Mouse (Mus musculus): ENCODE results near the gene Slc27a3. TPM values are rescaled to one million over a fixed set of nuclear protein-coding genes. Genes with fewer than 3 reads are reported as not detected.
"Not testable (repeated sequence)": the region's sequence is repeated elsewhere in the genome, so short reads cannot be mapped to it uniquely, and the experiment has no call there.

The Slc27a3 gene
- polyA plus RNA-seq, 1 experiment from 2014 or later = 20.7 TPM

- Histone ChIP-seq H3K4me3 (ENCODE audit: low read length) (no peak overlapping the region), H3K27ac (ENCODE audit: low read length) (no peak overlapping the region), H3K9me3 (ENCODE audit: control insufficient read depth, low read length) (no peaks in the 10 kb centered on the region), H3K4me1 (replicated peaks; ENCODE audit: control insufficient read depth, insufficient read depth, low read length) (no peaks in the 10 kb centered on the region), H3K9ac (ENCODE audit: low read length) (no peak overlapping the region), H3K4me2 (ENCODE audit: low read depth, low read length) (no peak overlapping the region), H3K36me3 (ENCODE audit: control insufficient read depth, insufficient read depth, low read length) (no peaks in the 10 kb centered on the region), H3K27me3 (ENCODE audit: control insufficient read depth, insufficient read depth, low read depth, low read length) (no peaks in the 10 kb centered on the region)
- ATAC-seq (ENCODE audit: low read depth) = no peak
- WGBS = 62% methylated on average over 7 of the region's 7 CpGs
These were observed 17.9 kb downstream of the Slc27a3 start for GRCm38 (mm10) chr3:90371857-90372256.

- H3K27me3 ChIP-seq (ENCODE audit: control insufficient read depth, insufficient read depth, low read depth, low read length) = no peaks in the 10 kb centered on the region
- H3K9me3 ChIP-seq (ENCODE audit: control insufficient read depth, low read length) = no peaks in the 10 kb centered on the region
- no peak overlapping the region for H3K4me3 ChIP-seq (ENCODE audit: low read length)
- H3K4me1 ChIP-seq (replicated peaks; ENCODE audit: control insufficient read depth, insufficient read depth, low read length) = no peaks in the 10 kb centered on the region
- WGBS = 33% methylated on average over 2 of the region's 2 CpGs
- no peak for ATAC-seq (ENCODE audit: low read depth)
- H3K4me2 ChIP-seq (ENCODE audit: low read depth, low read length) = no peak overlapping the region
- H3K9ac ChIP-seq (ENCODE audit: low read length) = no peak overlapping the region
- no peaks in the 10 kb centered on the region; the same call in 1 of the 2 replicates for H3K36me3 ChIP-seq (ENCODE audit: control insufficient read depth, insufficient read depth, low read length)
- H3K27ac ChIP-seq (ENCODE audit: low read length) = no peak overlapping the region
These were observed 20.7 kb downstream of the Slc27a3 start for GRCm38 (mm10) chr3:90369041-90369440.

- Histone ChIP-seq H3K4me1 (replicated peaks; ENCODE audit: control insufficient read depth, insufficient read depth, low read length) (no peaks in the 10 kb centered on the region), H3K9me3 (ENCODE audit: control insufficient read depth, low read length) (no peaks in the 10 kb centered on the region), H3K27me3 (ENCODE audit: control insufficient read depth, insufficient read depth, low read depth, low read length) (no peaks in the 10 kb centered on the region), H3K27ac (ENCODE audit: low read length) (no peak overlapping the region), H3K36me3 (ENCODE audit: control insufficient read depth, insufficient read depth, low read length) (no peaks in the 10 kb centered on the region; the same call in 1 of the 2 replicates), H3K9ac (ENCODE audit: low read length) (no peak overlapping the region), H3K4me3 (ENCODE audit: low read length) (no peak overlapping the region), H3K4me2 (ENCODE audit: low read depth, low read length) (no peak overlapping the region)
- no peak for ATAC-seq (ENCODE audit: low read depth)
- WGBS = 87% methylated on average over 5 of the region's 5 CpGs
These were observed 22.6 kb downstream of the Slc27a3 start for GRCm38 (mm10) chr3:90367001-90367632.

- no peaks in the 10 kb centered on the region for H3K27me3 ChIP-seq (ENCODE audit: control insufficient read depth, insufficient read depth, low read depth, low read length)
- WGBS = 65% methylated on average over 2 of the region's 2 CpGs
These were observed 27.4 kb downstream of the Slc27a3 start for GRCm38 (mm10) chr3:90362346-90362745.

GRCm38 (mm10) chr3:90361476-90361875 is 28.3 kb downstream of the Slc27a3 start:
- 76% methylated on average over 4 of the region's 4 CpGs for WGBS
- ATAC-seq (ENCODE audit: low read depth) = no peak
- no peaks in the 10 kb centered on the region for H3K4me1 ChIP-seq (replicated peaks; ENCODE audit: control insufficient read depth, insufficient read depth, low read length)
- H3K9ac ChIP-seq (ENCODE audit: low read length) = no peak overlapping the region
- H3K27ac ChIP-seq (ENCODE audit: low read length) = no peak overlapping the region
- no peaks in the 10 kb centered on the region for H3K9me3 ChIP-seq (ENCODE audit: control insufficient read depth, low read length)
- H3K4me2 ChIP-seq (ENCODE audit: low read depth, low read length) = no peak overlapping the region
- no peaks in the 10 kb centered on the region for H3K27me3 ChIP-seq (ENCODE audit: control insufficient read depth, insufficient read depth, low read depth, low read length)
- no peak overlapping the region for H3K4me3 ChIP-seq (ENCODE audit: low read length)
- peaks cover 19% of the 10 kb centered on the region for H3K36me3 ChIP-seq (ENCODE audit: control insufficient read depth, insufficient read depth, low read length)

More at GRCm38 (mm10) chr3:90362346-90362745, 27.4 kb downstream of the Slc27a3 start:
- no peaks in the 10 kb centered on the region for H3K9me3 ChIP-seq (ENCODE audit: control insufficient read depth, low read length)
- peaks cover 16% of the 10 kb centered on the region for H3K36me3 ChIP-seq (ENCODE audit: control insufficient read depth, insufficient read depth, low read length)
- H3K4me1 ChIP-seq (replicated peaks; ENCODE audit: control insufficient read depth, insufficient read depth, low read length) = no peaks in the 10 kb centered on the region
- H3K4me3 ChIP-seq (ENCODE audit: low read length) = no peak overlapping the region
- ATAC-seq (ENCODE audit: low read depth) = no peak
- H3K4me2 ChIP-seq (ENCODE audit: low read depth, low read length) = no peak overlapping the region
- no peak overlapping the region for H3K9ac ChIP-seq (ENCODE audit: low read length)
- H3K27ac ChIP-seq (ENCODE audit: low read length) = no peak overlapping the region

GRCm38 (mm10) chr3:90359230-90359629 is 30.5 kb downstream of the Slc27a3 start:
- 95% methylated on average over 1 of the region's 1 CpGs for WGBS
- Histone ChIP-seq H3K27ac (ENCODE audit: low read length) (no peak overlapping the region), H3K36me3 (ENCODE audit: control insufficient read depth, insufficient read depth, low read length) (peaks cover 38% of the 10 kb centered on the region), H3K4me3 (ENCODE audit: low read length) (no peak overlapping the region), H3K4me1 (replicated peaks; ENCODE audit: control insufficient read depth, insufficient read depth, low read length) (no peaks in the 10 kb centered on the region), H3K9ac (ENCODE audit: low read length) (no peak overlapping the region), H3K4me2 (ENCODE audit: low read depth, low read length) (no peak overlapping the region), H3K9me3 (ENCODE audit: control insufficient read depth, low read length) (no peaks in the 10 kb centered on the region), H3K27me3 (ENCODE audit: control insufficient read depth, insufficient read depth, low read depth, low read length) (no peaks in the 10 kb centered on the region)
- ATAC-seq (ENCODE audit: low read depth) = no peak

GRCm38 (mm10) chr3:90357959-90358358 is 31.8 kb downstream of the Slc27a3 start:
- H3K4me1 ChIP-seq (replicated peaks; ENCODE audit: control insufficient read depth, insufficient read depth, low read length) = no peaks in the 10 kb centered on the region
- no peak overlapping the region for H3K27ac ChIP-seq (ENCODE audit: low read length)
- H3K9me3 ChIP-seq (ENCODE audit: control insufficient read depth, low read length) = no peaks in the 10 kb centered on the region
- no peak overlapping the region for H3K9ac ChIP-seq (ENCODE audit: low read length)
- ATAC-seq (ENCODE audit: low read depth) = no peak
- H3K4me2 ChIP-seq (ENCODE audit: low read depth, low read length) = no peak overlapping the region
- H3K4me3 ChIP-seq (ENCODE audit: low read length) = no peak overlapping the region
- peaks cover 46% of the 10 kb centered on the region for H3K36me3 ChIP-seq (ENCODE audit: control insufficient read depth, insufficient read depth, low read length)
- WGBS = 87% methylated on average over 7 of the region's 7 CpGs
- no peaks in the 10 kb centered on the region for H3K27me3 ChIP-seq (ENCODE audit: control insufficient read depth, insufficient read depth, low read depth, low read length)

GRCm38 (mm10) chr3:90347847-90348246 is 41.9 kb downstream of the Slc27a3 start:
- WGBS = 94% methylated on average over 4 of the region's 4 CpGs
- no peak overlapping the region for H3K9ac ChIP-seq (ENCODE audit: low read length)
- no peak overlapping the region for H3K4me3 ChIP-seq (ENCODE audit: low read length)
- no peaks in the 10 kb centered on the region for H3K9me3 ChIP-seq (ENCODE audit: control insufficient read depth, low read length)
- H3K4me2 ChIP-seq (ENCODE audit: low read depth, low read length) = no peak overlapping the region
- peaks cover 39% of the 10 kb centered on the region for H3K36me3 ChIP-seq (ENCODE audit: control insufficient read depth, insufficient read depth, low read length)
- H3K27me3 ChIP-seq (ENCODE audit: control insufficient read depth, insufficient read depth, low read depth, low read length) = no peaks in the 10 kb centered on the region
- ATAC-seq (ENCODE audit: low read depth) = no peak
- H3K27ac ChIP-seq (ENCODE audit: low read length) = no peak overlapping the region
- H3K4me1 ChIP-seq (replicated peaks; ENCODE audit: control insufficient read depth, insufficient read depth, low read length) = no peaks in the 10 kb centered on the region

GRCm38 (mm10) chr3:90342853-90343252 is 46.9 kb downstream of the Slc27a3 start:
- peaks cover 14% of the 10 kb centered on the region; the same call in 1 of the 2 replicates for H3K36me3 ChIP-seq (ENCODE audit: control insufficient read depth, insufficient read depth, low read length)

More at GRCm38 (mm10) chr3:90342853-90343252, 46.9 kb downstream of the Slc27a3 start:
- H3K4me2 ChIP-seq (ENCODE audit: low read depth, low read length); H3K4me3 ChIP-seq (ENCODE audit: low read length); ATAC-seq (ENCODE audit: low read depth); H3K4me1 ChIP-seq (replicated peaks; ENCODE audit: control insufficient read depth, insufficient read depth, low read length); H3K27ac ChIP-seq (ENCODE audit: low read length); H3K27me3 ChIP-seq (ENCODE audit: control insufficient read depth, insufficient read depth, low read depth, low read length); H3K9me3 ChIP-seq (ENCODE audit: control insufficient read depth, low read length); H3K9ac ChIP-seq (ENCODE audit: low read length): not testable (repeated sequence)
- 58% methylated on average over 2 of the region's 2 CpGs for WGBS
